Mouse (Mus musculus) CD4-positive helper T cell, adult 2 months (primary cell): ENCODE measurements around the gene Mfap3l.
"Not testable (repeated sequence)": the region's sequence is repeated elsewhere in the genome, so short reads cannot be mapped to it uniquely, and the experiment has no call there.

Experiments
- DNase-seq: peaks from one replicate; pipeline ENCODE4 v3.0.0-alpha.2; 2012; ENCODE audit warnings: low read depth, missing footprints, low spot score

Mfap3l gene

GRCm38 (mm10) chr8:60650119-60650518 lies 17.5 kb downstream of the Mfap3l start:
- no peak for DNase-seq

- no peak for DNase-seq
Observed at GRCm38 (mm10) chr8:60657425-60658113, 24.9 kb downstream of the Mfap3l start.

GRCm38 (mm10) chr8:60658114-60658500 lies 25.5 kb downstream of the Mfap3l start:
- no peak for DNase-seq

GRCm38 (mm10) chr8:60658686-60659085 lies 26.1 kb downstream of the Mfap3l start:
- DNase-seq: not testable (repeated sequence)

- DNase-seq: no peak
Observed at GRCm38 (mm10) chr8:60659721-60660120, 27.1 kb downstream of the Mfap3l start.

GRCm38 (mm10) chr8:60661191-60661590 lies 28.6 kb downstream of the Mfap3l start:
- DNase-seq: no peak

GRCm38 (mm10) chr8:60663552-60663951 lies 30.9 kb downstream of the Mfap3l start:
- no peak for DNase-seq

GRCm38 (mm10) chr8:60665821-60666220 lies 33.2 kb downstream of the Mfap3l start:
- no peak for DNase-seq

GRCm38 (mm10) chr8:60666852-60667251 lies 34.2 kb downstream of the Mfap3l start:
- DNase-seq: no peak

GRCm38 (mm10) chr8:60678590-60678989 lies 46.0 kb downstream of the Mfap3l start:
- DNase-seq: no peak

- no peak for DNase-seq
Observed at GRCm38 (mm10) chr8:60681811-60682210, 49.2 kb downstream of the Mfap3l start.

- no peak for DNase-seq
Observed at GRCm38 (mm10) chr8:60682340-60682739, 49.7 kb downstream of the Mfap3l start.

GRCm38 (mm10) chr8:60711516-60712086 lies 79.0 kb downstream of the Mfap3l start:
- DNase-seq: no peak

GRCm38 (mm10) chr8:60714724-60715123 lies 82.1 kb downstream of the Mfap3l start:
- no peak for DNase-seq

GRCm38 (mm10) chr8:60718692-60719091 lies 86.1 kb downstream of the Mfap3l start:
- DNase-seq: no peak
